Mouse (Mus musculus) left cerebral cortex, adult 2 months (tissue): ENCODE data around the gene Gpr65. TPM values are rescaled to one million over a fixed set of nuclear protein-coding genes. Genes with fewer than 3 reads are reported as not detected.
"Not testable (repeated sequence)": the region's sequence is repeated elsewhere in the genome, so short reads cannot be mapped to it uniquely, and the experiment has no call there.

ENCODE experiments used
- DNase-seq, 2 experiments: peaks; one replicate each; pipeline ENCODE4 v3.0.0; 2021 to 2022; ENCODE audit warnings: low spot score in 2 of 2, mixed read lengths in 1 of 2; ENCODE audit errors: extremely low spot score in 1 of 2
- H3K27ac ChIP-seq: fragments of 200-600 bp; 2 replicates; pipeline ENCODE4 v1.8.1; 2022
- H3K4me3 ChIP-seq: fragments of 200-600 bp; 2 replicates; pipeline ENCODE4 v1.8.1; 2022
- CTCF ChIP-seq: fragments of 200-600 bp; IDR thresholded peaks from 2 replicates; pipeline ENCODE4 v1.8.1; 2022; ENCODE audit warnings: antibody characterized with exemption, mild to moderate bottlenecking, moderate library complexity
- intact Hi-C: fragments of 180-260 bp; cut with DNase I; formaldehyde crosslinking; loops from one replicate; pipeline ENCODE4 v1.15.1; 2025
- long read RNA-seq, 2 experiments: library from polyadenylated mRNA; stranded (forward); transcript quantifications; one replicate each; pipeline ENCODE4 v2.0.0; 2021; ENCODE audit warnings: borderline mapping rate in 2 of 2
- total RNA-seq, 2 experiments: library from RNA; stranded (reverse); gene quantifications; 2 replicates each; pipeline ENCODE4 v1.2.3; 2021

Gene Gpr65
- under 1 TPM in 1 of 2 experiments, not detected in 1; 0.23 TPM for total RNA-seq
- long read RNA-seq, experiment 1: 0 reads
- long read RNA-seq, experiment 2: 0 reads

- Histone ChIP-seq H3K4me3 (no peak within 1 kb of the TSS), H3K27ac (no peak within 1 kb of the TSS)
- intact Hi-C loops: no loop called here
- TF ChIP-seq CTCF: no peak
- DNase-seq: no peak
These were observed at the start of gene Gpr65 for GRCm38 (mm10) chr12:98268441-98269369. TSS of gene Gpr65 (plus strand) at chr12:98268635.

GRCm38 (mm10) chr12:98223286-98223685 lies 45.1 kb upstream of the Gpr65 start:
- H3K4me3 ChIP-seq: no peak overlapping the region
- no peak for TF ChIP-seq CTCF
- intact Hi-C loops: no loop called here
- no peak overlapping the region for H3K27ac ChIP-seq
- DNase-seq: no peak

GRCm38 (mm10) chr12:98227037-98227436 lies 41.4 kb upstream of the Gpr65 start:
- no peak for DNase-seq
- Histone ChIP-seq H3K4me3 (no peak overlapping the region), H3K27ac (no peak overlapping the region)
- no peak for TF ChIP-seq CTCF
- intact Hi-C loops: no loop called here

- DNase-seq, H3K27ac ChIP-seq, intact Hi-C loops, H3K4me3 ChIP-seq: not testable (repeated sequence)
These were observed 30.0 kb upstream of the Gpr65 start for GRCm38 (mm10) chr12:98238478-98238877.

GRCm38 (mm10) chr12:98244161-98244560 lies 24.3 kb upstream of the Gpr65 start:
- no peak for TF ChIP-seq CTCF
- no peak overlapping the region for H3K27ac ChIP-seq
- peak in 1 of 2 experiments; percentile 25 for DNase-seq
- intact Hi-C loops: no loop called here
- no peak overlapping the region for H3K4me3 ChIP-seq

- TF ChIP-seq CTCF: no peak
- Histone ChIP-seq H3K27ac (no peak overlapping the region), H3K4me3 (no peak overlapping the region)
- DNase-seq: no peak
- intact Hi-C loops: no loop called here
These were observed 23.6 kb upstream of the Gpr65 start for GRCm38 (mm10) chr12:98244865-98245264.

- no peak for TF ChIP-seq CTCF
- H3K27ac ChIP-seq: no peak overlapping the region
- DNase-seq: no peak
- intact Hi-C loops: no loop called here
- H3K4me3 ChIP-seq: no peak overlapping the region
These were observed 21.6 kb upstream of the Gpr65 start for GRCm38 (mm10) chr12:98246835-98247234.

- no peak overlapping the region for H3K27ac ChIP-seq
- TF ChIP-seq CTCF: no peak
- DNase-seq: no peak
- intact Hi-C loops: no loop called here
- no peak overlapping the region for H3K4me3 ChIP-seq
These were observed 18.8 kb upstream of the Gpr65 start for GRCm38 (mm10) chr12:98249671-98250070.

- no peak for DNase-seq
- no peak overlapping the region for H3K27ac ChIP-seq
- no peak overlapping the region for H3K4me3 ChIP-seq
- intact Hi-C loops: no loop called here
- no peak for TF ChIP-seq CTCF
These were observed 18.1 kb upstream of the Gpr65 start for GRCm38 (mm10) chr12:98250327-98250726.

- no peak for TF ChIP-seq CTCF
- intact Hi-C loops: no loop called here
- no peak for DNase-seq
- Histone ChIP-seq H3K4me3 (no peak overlapping the region), H3K27ac (no peak overlapping the region)
These were observed 16.0 kb upstream of the Gpr65 start for GRCm38 (mm10) chr12:98252417-98252816.

GRCm38 (mm10) chr12:98255373-98255995 lies 13.0 kb upstream of the Gpr65 start:
- no peak overlapping the region for H3K27ac ChIP-seq
- no peak for DNase-seq
- no peak overlapping the region for H3K4me3 ChIP-seq
- intact Hi-C loops: no loop called here
- TF ChIP-seq CTCF: no peak

GRCm38 (mm10) chr12:98258371-98258844 lies 10.0 kb upstream of the Gpr65 start:
- no peak for DNase-seq
- Histone ChIP-seq H3K27ac (peak overlapping the region; percentile 99), H3K4me3 (peak overlapping the region; percentile 98)
- no peak for TF ChIP-seq CTCF
- intact Hi-C loops: no loop called here
